ENCODE assay signal across 11 mouse cellular contexts in genomic region chr15:80160726-80161125, GRCm38 (mm10). TPM values are rescaled to one million over a fixed set of nuclear protein-coding genes. Genes with fewer than 3 reads are reported as not detected.
A peak's percentile ranks its signal among the peaks of the same experiment; 100 is the strongest.
DNase-seq lines count a peak whose midpoint lies in the region; ATAC-seq and TF ChIP-seq lines count a peak whose summit lies in the region.
"Had no signal": no experiment of that assay in that cellular context is flagged by ENCODE, and none has a peak within 500 bp of the region (broad histone marks: within the 10 kb centered on the region; RNA-seq: fewer than 3 reads in every experiment).

No protein-coding gene starts in this region.

- no peaks in the 10 kb centered on the region for H3K27me3 ChIP-seq in midbrain, postnatal 0 days (ENCODE audit: insufficient read depth, low read length)
- H3K27me3 ChIP-seq in midbrain, embryonic 13.5 days, result no peaks in the 10 kb centered on the region
- no peaks in the 10 kb centered on the region for H3K27me3 ChIP-seq in stomach, postnatal 0 days (ENCODE audit: control insufficient read depth, insufficient read depth, low read length)
- H3K27me3 ChIP-seq: hindbrain, embryonic 15.5 days had no signal

- no peak for TF ChIP-seq CTCF in midbrain, postnatal 0 days (IDR thresholded peaks at IDR 0.05)
- no peak for TF ChIP-seq CTCF in stomach, postnatal 0 days (IDR thresholded peaks at IDR 0.05; ENCODE audit: low read depth)

- WGBS in midbrain, postnatal 0 days, result 82% methylated on average over 4 of the region's 4 CpGs
- 90% methylated on average over 4 of the region's 4 CpGs for whole genome bisulfite sequencing in midbrain, embryonic 13.5 days
- 90% methylated on average over 4 of the region's 4 CpGs for WGBS in stomach, postnatal 0 days

- H3K9ac ChIP-seq in midbrain, postnatal 0 days (replicated peaks; ENCODE audit: low read length, poor library complexity, severe bottlenecking), result no peak overlapping the region
- H3K9ac ChIP-seq in midbrain, embryonic 13.5 days (replicated peaks), result no peak overlapping the region
- 0 out of 2 replicates have a peak overlapping the region, but pooled peaks have one; percentile 23 for H3K9ac ChIP-seq in stomach, postnatal 0 days (ENCODE audit: low read length)
- H3K9ac ChIP-seq: hindbrain, embryonic 15.5 days had no signal

- no peak overlapping the region for H3K4me3 ChIP-seq in midbrain, postnatal 0 days (ENCODE audit: low read depth, low read length)
- no peak overlapping the region for H3K4me3 ChIP-seq in midbrain, embryonic 13.5 days (replicated peaks)
- H3K4me3 ChIP-seq in stomach, postnatal 0 days (ENCODE audit: low read depth, low read length), result no peak overlapping the region
- H3K4me3 ChIP-seq: hindbrain, embryonic 15.5 days had no signal

- TF ChIP-seq EP300 in stomach, postnatal 0 days (optimal IDR thresholded peaks at IDR 0.05), result no peak

- H3K4me2 ChIP-seq in midbrain, postnatal 0 days (ENCODE audit: low read depth, low read length, poor library complexity, severe bottlenecking), result no peak overlapping the region
- H3K4me2 ChIP-seq in midbrain, embryonic 13.5 days (replicated peaks), result no peak overlapping the region
- no peak overlapping the region for H3K4me2 ChIP-seq in stomach, postnatal 0 days (replicated peaks; ENCODE audit: low read depth)
- H3K4me2 ChIP-seq: hindbrain, embryonic 15.5 days had no signal

- DNase-seq in heart, adult 9 months (ENCODE audit: low spot score in 2 of 2), result peak; percentile 43 to 59
- no peak for DNase-seq in heart, postnatal 36 days
- DNase-seq in midbrain, postnatal 0 days (ENCODE audit: low spot score), result peak; percentile 14
- peak; percentile 42 for DNase-seq in gastrocnemius, postnatal 10 days
- no peak for DNase-seq in stomach, postnatal 0 days (ENCODE audit: low spot score)
- no peak for DNase-seq in adrenal gland, postnatal 4 days (ENCODE audit: low spot score in 2 of 2)
- no peak for DNase-seq in spleen, postnatal 10 days (ENCODE audit: low spot score in 2 of 2)

- H3K36me3 ChIP-seq in midbrain, postnatal 0 days (ENCODE audit: insufficient read depth, low read length), result peaks cover 54% of the 10 kb centered on the region
- peaks cover 78% of the 10 kb centered on the region for H3K36me3 ChIP-seq in midbrain, embryonic 13.5 days
- H3K36me3 ChIP-seq in stomach, postnatal 0 days (ENCODE audit: control insufficient read depth, insufficient read depth, low read length), result peaks cover 27% of the 10 kb centered on the region

- H3K4me1 ChIP-seq in midbrain, postnatal 0 days (ENCODE audit: insufficient read depth, low read length), result no peaks in the 10 kb centered on the region
- H3K4me1 ChIP-seq in midbrain, embryonic 13.5 days (replicated peaks), result no peaks in the 10 kb centered on the region
- H3K4me1 ChIP-seq in stomach, postnatal 0 days (replicated peaks; ENCODE audit: control insufficient read depth, insufficient read depth), result no peaks in the 10 kb centered on the region
- H3K4me1 ChIP-seq: hindbrain, embryonic 15.5 days had no signal

- H3K9me3 ChIP-seq in midbrain, postnatal 0 days (ENCODE audit: low read length), result no peaks in the 10 kb centered on the region
- H3K9me3 ChIP-seq in midbrain, embryonic 13.5 days, result no peaks in the 10 kb centered on the region
- no peaks in the 10 kb centered on the region for H3K9me3 ChIP-seq in stomach, postnatal 0 days (ENCODE audit: control insufficient read depth, low read length)
- H3K9me3 ChIP-seq: G1E; hindbrain, embryonic 15.5 days had no signal

- ATAC-seq in midbrain, postnatal 0 days (ENCODE audit: low FRiP score), result no peak
- ATAC-seq in midbrain, embryonic 13.5 days, result no peak
- no peak for ATAC-seq in stomach, postnatal 0 days (ENCODE audit: low FRiP score, low TSS enrichment)

- no peak overlapping the region for H3K27ac ChIP-seq in midbrain, postnatal 0 days (ENCODE audit: low read depth, low read length)
- no peak overlapping the region for H3K27ac ChIP-seq in midbrain, embryonic 13.5 days
- peak overlapping the region; percentile 94 for H3K27ac ChIP-seq in stomach, postnatal 0 days (replicated peaks)
- H3K27ac ChIP-seq: macrophage had no signal

- intact Hi-C loops in heart, postnatal 36 days (cut with DNase I), result no loop called here

RNA-seq across cellular contexts. Expression of gene Mgat3, which starts 12.8 kb away (rescaled TPM):
- 1 to 10 TPM; 1.3 to 1.7 TPM for total RNA-seq in heart, postnatal 36 days (2021)
- total RNA-seq in midbrain, postnatal 0 days (2014; rRNA removed), result 101 and 103 TPM in 2 replicates
- polyA plus RNA-seq in midbrain, postnatal 0 days (2015; fragmentation: Nextera tagmentation; extraction: Ambion mirVana), result 13.3 and 14.4 TPM in 2 replicates
- polyA plus RNA-seq in midbrain, embryonic 13.5 days (2015; fragmentation: Nextera tagmentation; extraction: Ambion mirVana), result 11.4 and 12.3 TPM in 2 replicates
- total RNA-seq in gastrocnemius, postnatal 10 days (2021), result 1 to 10 TPM; 2.8 to 3.1 TPM
- polyA plus RNA-seq in stomach, postnatal 0 days (2015; fragmentation: Nextera tagmentation; extraction: Ambion mirVana), result 5.8 and 5.9 TPM in 2 replicates
- 10 to 100 TPM; 12.4 to 15.4 TPM for total RNA-seq in adrenal gland, postnatal 4 days (2021)
- total RNA-seq: G1E had no signal
- polyA plus RNA-seq: G1E had no signal

RNA-seq across cellular contexts. Expression of gene Tab1, which starts 27.8 kb away (rescaled TPM):
- 10 to 100 TPM; 23.4 to 23.8 TPM for total RNA-seq in heart, postnatal 36 days (2021)
- 43.5 and 58.5 TPM in 2 replicates for total RNA-seq in midbrain, postnatal 0 days (2014; rRNA removed)
- 23.6 and 27.9 TPM in 2 replicates for polyA plus RNA-seq in midbrain, postnatal 0 days (2015; fragmentation: Nextera tagmentation; extraction: Ambion mirVana)
- polyA plus RNA-seq in midbrain, embryonic 13.5 days (2015; fragmentation: Nextera tagmentation; extraction: Ambion mirVana), result 41.1 and 43.0 TPM in 2 replicates
- total RNA-seq in gastrocnemius, postnatal 10 days (2021), result 10 to 100 TPM; 17.1 to 20.6 TPM
- 16.3 and 16.5 TPM in 2 replicates for polyA plus RNA-seq in stomach, postnatal 0 days (2015; fragmentation: Nextera tagmentation; extraction: Ambion mirVana)
- total RNA-seq in adrenal gland, postnatal 4 days (2021), result 10 to 100 TPM; 37.6 to 37.8 TPM

Comparison
In these comparisons a context has a peak if more than half of its experiments do, and no peak if none do; other contexts are left out.
1. DNase-seq: peak in heart, adult 9 months (2 of 2), midbrain, postnatal 0 days (single experiment) and gastrocnemius, postnatal 10 days (single experiment); none in heart, postnatal 36 days (0 of 2), stomach, postnatal 0 days (single experiment), adrenal gland, postnatal 4 days (0 of 2) and spleen, postnatal 10 days (0 of 2).